In the genomic region with DNA sequence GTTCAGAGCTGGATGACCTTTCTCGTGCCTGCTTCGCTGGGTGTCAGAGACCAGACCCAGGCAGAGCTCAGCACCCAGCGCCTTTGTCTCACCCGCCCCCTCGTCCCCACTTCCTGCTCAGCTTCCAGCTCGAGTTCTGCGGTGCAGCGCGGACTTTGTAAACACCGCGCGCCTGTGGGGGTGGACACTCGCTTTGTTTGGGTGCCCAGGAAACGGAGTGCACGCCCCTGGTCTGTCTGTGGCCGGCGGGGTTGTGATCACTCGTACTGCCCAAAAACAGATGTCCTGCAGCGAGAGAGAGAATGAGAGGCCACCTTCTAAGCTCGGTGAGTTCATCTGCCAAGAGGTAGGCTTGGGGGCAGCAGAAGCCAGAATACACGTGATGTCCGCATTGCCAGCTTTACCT, we compare ENCODE assay signal across 8 mouse cellular contexts. TPM values are rescaled to one million over a fixed set of nuclear protein-coding genes. Genes with fewer than 3 reads are reported as not detected.
DNase-seq lines count a peak whose midpoint lies in the region; ATAC-seq and TF ChIP-seq lines count a peak whose summit lies in the region.

Ccnd3 (plus strand) TSS at position 111 of the 406 bp plus-strand sequence.

- ATAC-seq in hematopoietic stem cell, adult 5-6 weeks (replicated peaks in 1 of 2; ENCODE audit: insufficient read depth in 1 of 2, low FRiP score in 2 of 2, low TSS enrichment in 1 of 2, low read depth in 1 of 2, poor library complexity in 2 of 2, severe bottlenecking in 2 of 2) = peak; percentile 44 to 46
- peak; percentile 14 for ATAC-seq in lung, embryonic 14.5 days (ENCODE audit: insufficient read depth)
- no peak for ATAC-seq in neural tube, embryonic 14.5 days (ENCODE audit: low read depth)

- TF ChIP-seq POLR2A in bone marrow macrophage, adult 2 months (IDR thresholded peaks at IDR 0.05; ENCODE audit: borderline replicate concordance, low read depth, low read length) = no peak

- peaks cover 4% of the 10 kb centered on the region; the same call in 1 of the 2 replicates for H3K36me3 ChIP-seq in lung, embryonic 14.5 days (ENCODE audit: insufficient read depth)
- H3K36me3 ChIP-seq in neural tube, embryonic 14.5 days (ENCODE audit: control insufficient read depth, insufficient read depth, low read length) = no peaks in the 10 kb centered on the region

- H3K27me3 ChIP-seq in lung, embryonic 14.5 days (ENCODE audit: insufficient read depth, low read length) = no peaks in the 10 kb centered on the region
- no peaks in the 10 kb centered on the region for H3K27me3 ChIP-seq in neural tube, embryonic 14.5 days (ENCODE audit: control insufficient read depth, insufficient read depth, low read length)

- peak within 1 kb of the TSS; percentile 55 for H3K4me3 ChIP-seq in bone marrow macrophage, adult 2 months (ENCODE audit: insufficient read depth, low read length)
- peak within 1 kb of the TSS; percentile 40 for H3K4me3 ChIP-seq in lung, embryonic 14.5 days (ENCODE audit: low read depth, low read length)
- peak within 1 kb of the TSS; percentile 22; the same call in 1 of the 2 replicates for H3K4me3 ChIP-seq in neural tube, embryonic 14.5 days (ENCODE audit: low read depth, low read length)

- H3K4me1 ChIP-seq in bone marrow macrophage, adult 2 months (ENCODE audit: control insufficient read depth, insufficient read depth, low read length) = peaks cover 47% of the 10 kb centered on the region
- peaks cover 12% of the 10 kb centered on the region for H3K4me1 ChIP-seq in lung, embryonic 14.5 days (ENCODE audit: insufficient read depth)
- H3K4me1 ChIP-seq in neural tube, embryonic 14.5 days (ENCODE audit: control insufficient read depth, insufficient read depth, low read length) = peaks cover 12% of the 10 kb centered on the region; the same call in 1 of the 2 replicates

- H3K4me2 ChIP-seq in lung, embryonic 14.5 days = peak within 1 kb of the TSS; percentile 78
- peak within 1 kb of the TSS; percentile 57 for H3K4me2 ChIP-seq in neural tube, embryonic 14.5 days (ENCODE audit: low read depth, low read length)

- peak; percentile 86 for DNase-seq in CD4-positive helper T cell, adult 2 months (ENCODE audit: low read depth, low spot score)
- DNase-seq in frontal cortex, postnatal 10 days (ENCODE audit: low spot score in 2 of 2) = peak; percentile 44 to 64
- DNase-seq in layer of hippocampus, adult 8-10 months (ENCODE audit: low spot score in 2 of 2) = peak; percentile 54 to 59
- DNase-seq in lung, embryonic 14.5 days = peak; percentile 79
- peak; percentile 88 to 91 for DNase-seq in thymus, adult 18-20 months

- WGBS in lung, embryonic 14.5 days = 2% methylated on average over 22 of the region's 22 CpGs
- 3% methylated on average over 22 of the region's 22 CpGs for WGBS in neural tube, embryonic 14.5 days

- H3K9me3 ChIP-seq in lung, embryonic 14.5 days (ENCODE audit: low read depth, low read length) = no peaks in the 10 kb centered on the region
- H3K9me3 ChIP-seq in neural tube, embryonic 14.5 days (ENCODE audit: control insufficient read depth, low read length) = no peaks in the 10 kb centered on the region

- no peak for TF ChIP-seq CTCF in bone marrow macrophage, adult 2 months (IDR thresholded peaks at IDR 0.05; ENCODE audit: low read depth, low read length)
- TF ChIP-seq CTCF in lung, embryonic 14.5 days (IDR thresholded peaks at IDR 0.05; ENCODE audit: low read depth) = no peak

- peak within 1 kb of the TSS; percentile 35; the same call in 1 of the 2 replicates for H3K27ac ChIP-seq in bone marrow macrophage, adult 2 months (ENCODE audit: insufficient read depth, low read depth, low read length)
- peak within 1 kb of the TSS; percentile 63; the same call in 1 of the 2 replicates for H3K27ac ChIP-seq in lung, embryonic 14.5 days (ENCODE audit: low read depth)
- no peak within 1 kb of the TSS for H3K27ac ChIP-seq in neural tube, embryonic 14.5 days (ENCODE audit: low read depth, low read length)

- H3K9ac ChIP-seq in lung, embryonic 14.5 days = peak within 1 kb of the TSS; percentile 57
- H3K9ac ChIP-seq in neural tube, embryonic 14.5 days (replicated peaks; ENCODE audit: low read depth, low read length) = 0 out of 2 replicates have a peak within 1 kb of the TSS, but pooled peaks have one; percentile 28

RNA-seq across cellular contexts. Expression of gene Ccnd3, which starts in this region (rescaled TPM):
- 89.1 and 95.0 TPM in 2 replicates for polyA plus RNA-seq in bone marrow macrophage, adult 2 months (2012; ENCODE audit: insufficient read depth, insufficient read length, missing spikeins)
- total RNA-seq in hematopoietic stem cell, adult 5-6 weeks (2017) = 58.9 and 80.2 TPM in 2 replicates
- 10 to 100 TPM; 38.4 to 45.2 (median 38.8) TPM for total RNA-seq in layer of hippocampus, adult 8-10 months (2022)
- polyA plus RNA-seq in lung, embryonic 14.5 days (2014; fragmentation: Nextera tagmentation; extraction: Ambion mirVana) = 289 and 308 TPM in 2 replicates
- polyA plus RNA-seq in neural tube, embryonic 14.5 days (2014; fragmentation: Nextera tagmentation; extraction: Ambion mirVana) = 49.1 and 72.4 TPM in 2 replicates
